Mouse (Mus musculus) liver (tissue): ENCODE measurements around the gene Rnf113a2.

Source experiments
- DNase-seq: peaks from one replicate; pipeline ENCODE4 v3.0.0-alpha.2; 2020; ENCODE audit warnings: mixed read lengths

Rnf113a2 gene

GRCm38 (mm10) chr12:84416834-84417604 is at the start of gene Rnf113a2:
Gene Rnf113a2, plus strand, starts transcription at chr12:84417196.
- DNase-seq: peak; percentile 92

- no peak for DNase-seq
Observed at GRCm38 (mm10) chr12:84371647-84372046, 45.3 kb upstream of the Rnf113a2 start.

- DNase-seq: no peak
Observed at GRCm38 (mm10) chr12:84373831-84374481, 43.0 kb upstream of the Rnf113a2 start.

GRCm38 (mm10) chr12:84382369-84382768 is 34.6 kb upstream of the Rnf113a2 start:
- DNase-seq: no peak

GRCm38 (mm10) chr12:84384644-84385081 is 32.3 kb upstream of the Rnf113a2 start:
- DNase-seq: peak; percentile 24

- no peak for DNase-seq
Observed at GRCm38 (mm10) chr12:84385408-84385807, 31.6 kb upstream of the Rnf113a2 start.

GRCm38 (mm10) chr12:84388097-84388496 is 28.9 kb upstream of the Rnf113a2 start:
- no peak for DNase-seq

- DNase-seq: no peak
Observed at GRCm38 (mm10) chr12:84388774-84389400, 28.1 kb upstream of the Rnf113a2 start.

- DNase-seq: no peak
Observed at GRCm38 (mm10) chr12:84390336-84390735, 26.7 kb upstream of the Rnf113a2 start.

GRCm38 (mm10) chr12:84392681-84393080 is 24.3 kb upstream of the Rnf113a2 start:
- no peak for DNase-seq

- no peak for DNase-seq
Observed at GRCm38 (mm10) chr12:84393847-84394246, 23.1 kb upstream of the Rnf113a2 start.

GRCm38 (mm10) chr12:84396947-84397679 is 19.9 kb upstream of the Rnf113a2 start:
- DNase-seq: no peak

- DNase-seq: no peak
Observed at GRCm38 (mm10) chr12:84397685-84398084, 19.3 kb upstream of the Rnf113a2 start.

- DNase-seq: no peak
Observed at GRCm38 (mm10) chr12:84398629-84399028, 18.4 kb upstream of the Rnf113a2 start.

- DNase-seq: no peak
Observed at GRCm38 (mm10) chr12:84399135-84399534, 17.9 kb upstream of the Rnf113a2 start.

GRCm38 (mm10) chr12:84399663-84400062 is 17.3 kb upstream of the Rnf113a2 start:
- DNase-seq: no peak

GRCm38 (mm10) chr12:84400068-84400467 is 16.9 kb upstream of the Rnf113a2 start:
- no peak for DNase-seq

GRCm38 (mm10) chr12:84400653-84401052 is 16.3 kb upstream of the Rnf113a2 start:
- no peak for DNase-seq

GRCm38 (mm10) chr12:84402923-84403322 is 14.1 kb upstream of the Rnf113a2 start:
- DNase-seq: no peak

GRCm38 (mm10) chr12:84404541-84404940 is 12.5 kb upstream of the Rnf113a2 start:
- no peak for DNase-seq

GRCm38 (mm10) chr12:84407259-84407658 is 9.7 kb upstream of the Rnf113a2 start:
- DNase-seq: no peak

GRCm38 (mm10) chr12:84407874-84408818 is 8.8 kb upstream of the Rnf113a2 start:
- DNase-seq: peak; percentile 45
